Mouse (Mus musculus): Measurements from ENCODE around the gene Spaca4.

- TF ChIP-seq CTCF (IDR thresholded peaks at IDR 0.05; ENCODE audit: extremely low read depth, insufficient read depth, low read length), result no peak
- TF ChIP-seq POLR2A (IDR thresholded peaks at IDR 0.05; ENCODE audit: extremely low read depth, insufficient read depth, low read length), result no peak
Measured at GRCm38 (mm10) chr7:45766764-45767163, 41.2 kb upstream of the Spaca4 start.

All from cortical plate, adult 2 months (tissue).